Mouse (Mus musculus) liver, embryonic 14.5 days (tissue): ENCODE measurements around the gene Gm42715. TPM values are rescaled to one million over a fixed set of nuclear protein-coding genes. Genes with fewer than 3 reads are reported as not detected.

ENCODE experiments used
- ATAC-seq: fragments of 200-750 bp; cut with Nextera tagmentation; 2 replicates; pipeline ENCODE4 v1.8.0; 2017; ENCODE audit warnings: moderate number of reproducible peaks, mild to moderate bottlenecking, moderate library complexity; ENCODE audit not compliant: insufficient read depth
- DNase-seq, 3 experiments: peaks; one replicate each; pipeline ENCODE4 v3.0.0-alpha.2; 2012 to 2013; ENCODE audit warnings: low read depth in 3 of 3, low spot score in 3 of 3
- H3K27ac ChIP-seq: fragments of 300-500 bp; sonication (generic); 2 replicates; pipeline ENCODE4 v1.5.1; 2014; ENCODE audit warnings: moderate library complexity, mild to moderate bottlenecking, control low read depth, inconsistent platforms
- H3K27me3 ChIP-seq: fragments of 300-500 bp; sonication (generic); 2 replicates; pipeline ENCODE4 v1.6.1; 2014; ENCODE audit warnings: mild to moderate bottlenecking, low read length, moderate library complexity; ENCODE audit not compliant: control insufficient read depth, insufficient read depth
- H3K36me3 ChIP-seq: fragments of 300-500 bp; sonication (generic); replicated peaks from 2 replicates; pipeline ENCODE4 v1.6.1; 2014; ENCODE audit warnings: low read depth; ENCODE audit not compliant: control insufficient read depth, insufficient read depth
- H3K4me1 ChIP-seq, 2 experiments: fragments of 200-500 bp in 1 of 2; fragments of 300-500 bp in 1 of 2; sonication (generic) in 1 of 2; replicated peaks; 2 replicates each; pipeline ENCODE4 v1.6.1; 2012 to 2014; ENCODE audit warnings: antibody characterized with exemption in 1 of 2, inconsistent platforms in 1 of 2, low read length in 1 of 2; ENCODE audit not compliant: control insufficient read depth in 2 of 2, insufficient read depth in 2 of 2
- H3K4me2 ChIP-seq: fragments of 300-500 bp; sonication (generic); 2 replicates; pipeline ENCODE4 v1.6.1; 2014; ENCODE audit warnings: low read depth, mild to moderate bottlenecking, control low read depth, moderate library complexity
- H3K4me3 ChIP-seq, 2 experiments: fragments of 200-500 bp in 1 of 2; fragments of 300-500 bp in 1 of 2; sonication (generic) in 1 of 2; 2 replicates each; pipeline ENCODE4 v1.5.1; 2012 to 2014; ENCODE audit warnings: low read depth in 2 of 2, low read length in 2 of 2, mild to moderate bottlenecking in 2 of 2, control low read depth in 1 of 2, inconsistent platforms in 1 of 2, moderate library complexity in 1 of 2; ENCODE audit not compliant: insufficient read depth in 1 of 2
- H3K9ac ChIP-seq: fragments of 300-500 bp; sonication (generic); replicated peaks from 2 replicates; pipeline ENCODE4 v1.6.1; 2014; ENCODE audit warnings: mild to moderate bottlenecking, control low read depth, moderate library complexity
- H3K9me3 ChIP-seq: fragments of 300-500 bp; sonication (generic); 2 replicates; pipeline ENCODE4 v1.6.1; 2016; ENCODE audit warnings: low read length, mixed read lengths; ENCODE audit not compliant: control insufficient read depth
- CTCF ChIP-seq: IDR thresholded peaks from 2 replicates; pipeline ENCODE4 v1.5.1; 2016; ENCODE audit warnings: antibody characterized with exemption, low read depth, control low read depth
- EP300 ChIP-seq: IDR thresholded peaks from 2 replicates; pipeline ENCODE4 v1.6.1; 2016; ENCODE audit warnings: antibody characterized with exemption, low read depth
- WGBS: fragments of 180-500 bp; shearing (Covaris S2); extraction: QIAGEN DNeasy Blood & Tissue Kit; methylation state at CpG from one replicate; pipeline ENCODE4 v1.1.7; 2014; ENCODE audit not compliant: insufficient replicate concordance; 5-methylcytosine and 5-hydroxymethylcytosine counted together
- polyA plus RNA-seq, 2 experiments: library from polyadenylated mRNA; depleted of rRNA in 1 of 2; stranded (reverse) in 1 of 2; unstranded in 1 of 2; fragments of >200 nt; fragmentation: Nextera tagmentation in 1 of 2; extraction: Ambion mirVana in 1 of 2; gene quantifications; 2 replicates each; pipeline versions ENCODE4 v1.2.1 to v1.2.3; 2012 to 2014

The Gm42715 gene
- polyA plus RNA-seq, 2 experiments: 4.7 to 6.0 TPM

- Histone ChIP-seq H3K27ac (no peak within 1 kb of the TSS), H3K9ac (no peak within 1 kb of the TSS), H3K4me2 (no peak within 1 kb of the TSS), H3K9me3 (no peaks in the 10 kb centered on the region), H3K4me1 (no peaks in the 10 kb centered on the region), H3K27me3 (no peaks in the 10 kb centered on the region), H3K4me3 (no peak within 1 kb of the TSS), H3K36me3 (peaks cover 52% of the 10 kb centered on the region)
- DNase-seq: no peak
- TF ChIP-seq EP300 (no peak), CTCF (no peak)
- WGBS: 76% methylated on average over 5 of the region's 5 CpGs
- no peak for ATAC-seq
Observed at GRCm38 (mm10) chr7:127561340-127561858, 42.0 kb downstream of the Gm42715 start, which contains the start of gene Tmem265. Tmem265 (plus strand) TSS chr7:127561390.

- 85% methylated on average over 6 of the region's 6 CpGs for WGBS
- ATAC-seq (no peak), DNase-seq (no peak)
- Histone ChIP-seq H3K9me3 (no peaks in the 10 kb centered on the region), H3K27ac (no peak overlapping the region), H3K4me2 (no peak overlapping the region), H3K27me3 (no peaks in the 10 kb centered on the region), H3K9ac (no peak overlapping the region), H3K4me1 (no peaks in the 10 kb centered on the region), H3K36me3 (peaks cover 37% of the 10 kb centered on the region), H3K4me3 (no peak overlapping the region)
- TF ChIP-seq EP300 (no peak), CTCF (0 out of 2 replicates have a peak, but pooled peaks have one; percentile 14)
Observed at GRCm38 (mm10) chr7:127564381-127565150, 45.2 kb downstream of the Gm42715 start.

- no peaks in the 10 kb centered on the region for H3K27me3 ChIP-seq
- WGBS: under 1% methylated on average over 17 of the region's 17 CpGs
- ATAC-seq (peak; percentile 98), DNase-seq (peak; percentile 98 to 99 (median 98))
- H3K27ac ChIP-seq: peak within 1 kb of the TSS; percentile 55
- TF ChIP-seq EP300: no peak
- TF ChIP-seq CTCF: no peak
- peak within 1 kb of the TSS; percentile 90 to 92 for H3K4me3 ChIP-seq
- H3K9me3 ChIP-seq: no peaks in the 10 kb centered on the region
- H3K4me2 ChIP-seq: peak within 1 kb of the TSS; percentile 96
- peaks cover 8 to 11% of the 10 kb centered on the region in 2 experiments for H3K4me1 ChIP-seq
- peak within 1 kb of the TSS; percentile 95 for H3K9ac ChIP-seq
- H3K36me3 ChIP-seq: no peaks in the 10 kb centered on the region
Observed at GRCm38 (mm10) chr7:127572895-127573471, 53.6 kb downstream of the Gm42715 start, which contains the start of gene Phkg2. Phkg2 (plus strand) TSS chr7:127573340.

- Histone ChIP-seq H3K27me3 (no peaks in the 10 kb centered on the region), H3K9me3 (no peaks in the 10 kb centered on the region)
- under 1% methylated on average over 21 of the region's 28 CpGs for WGBS
Observed at GRCm38 (mm10) chr7:127573503-127574008, 54.2 kb downstream of the Gm42715 start.

GRCm38 (mm10) chr7:127574115-127574514 is 54.7 kb downstream of the Gm42715 start:
- H3K9me3 ChIP-seq: no peaks in the 10 kb centered on the region
- H3K4me1 ChIP-seq: peaks cover 8 to 11% of the 10 kb centered on the region in 2 experiments
- H3K36me3 ChIP-seq: peaks cover 2% of the 10 kb centered on the region; the same call in 1 of the 2 replicates
- no peaks in the 10 kb centered on the region for H3K27me3 ChIP-seq
- peak overlapping the region; percentile 96 for H3K4me2 ChIP-seq
- no peak for DNase-seq
- TF ChIP-seq EP300 (no peak), CTCF (no peak)
- 11% methylated on average over 7 of the region's 7 CpGs for WGBS
- no peak for ATAC-seq
- H3K9ac ChIP-seq: peak overlapping the region; percentile 95
- peak overlapping the region; percentile 90 to 92 for H3K4me3 ChIP-seq
- peak overlapping the region; percentile 55; the same call in 1 of the 2 replicates for H3K27ac ChIP-seq

More at GRCm38 (mm10) chr7:127573503-127574008, 54.2 kb downstream of the Gm42715 start:
- Histone ChIP-seq H3K4me2 (peak overlapping the region; percentile 96), H3K4me3 (peak overlapping the region; percentile 90 to 92), H3K9ac (peak overlapping the region; percentile 95), H3K4me1 (peaks cover 8 to 11% of the 10 kb centered on the region in 2 experiments), H3K27ac (peak overlapping the region; percentile 55), H3K36me3 (no peaks in the 10 kb centered on the region)
- DNase-seq (no peak), ATAC-seq (peak; percentile 33)
- TF ChIP-seq CTCF: no peak
- TF ChIP-seq EP300: no peak
